Mouse (Mus musculus): ENCODE results near the gene Fam131b.

GRCm38 (mm10) chr6:42276151-42276550, 48.3 kb downstream of the Fam131b start:
- TF ChIP-seq GATA1 (IDR thresholded peaks at IDR 0.05; ENCODE audit: low read length) (no peak), TAL1 (IDR thresholded peaks at IDR 0.05; ENCODE audit: low read length) (no peak)
